Mouse (Mus musculus) liver, embryonic 14.5 days (tissue): Measurements from ENCODE around the gene Asz1.

Source experiments
- CTCF ChIP-seq: IDR thresholded peaks from 2 replicates; pipeline ENCODE4 v1.5.1; 2016; ENCODE audit warnings: antibody characterized with exemption, low read depth, control low read depth
- EP300 ChIP-seq: IDR thresholded peaks from 2 replicates; pipeline ENCODE4 v1.6.1; 2016; ENCODE audit warnings: antibody characterized with exemption, low read depth

DNA sequence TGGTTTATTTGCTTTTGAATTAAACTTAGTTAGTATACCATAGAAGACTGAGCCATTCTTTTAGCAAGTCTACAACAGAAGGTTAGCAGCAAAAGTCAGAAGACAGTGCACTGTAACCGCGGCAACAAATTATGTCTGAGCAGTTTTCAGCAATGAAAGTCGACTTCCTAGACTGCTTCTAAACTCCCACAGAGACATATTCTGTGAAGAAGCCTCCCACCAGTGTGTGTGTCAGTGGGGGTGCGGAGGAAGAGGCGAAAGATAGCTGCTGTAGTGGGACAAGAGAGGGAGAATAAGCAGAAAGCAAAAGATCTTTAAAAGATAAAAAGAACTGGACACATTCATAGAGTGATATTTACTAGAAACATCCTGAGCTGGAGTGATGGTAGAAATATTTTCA is 57.2 kb downstream of the Asz1 start:
- TF ChIP-seq CTCF (no peak), EP300 (no peak)
